Mouse (Mus musculus): Measurements from ENCODE around the gene Ttc30a1. TPM values are rescaled to one million over a fixed set of nuclear protein-coding genes. Genes with fewer than 3 reads are reported as not detected.

Gene Ttc30a1
- polyA plus RNA-seq, 1 experiment from 2014 or later: 4.8 TPM

- no peak for ATAC-seq (replicated peaks; ENCODE audit: insufficient number of reproducible peaks, insufficient read depth, low FRiP score, low read depth)
- 21% methylated on average over 12 of the region's 12 CpGs for WGBS
- H3K27ac ChIP-seq: no peak overlapping the region
Measured at GRCm38 (mm10) chr2:75997726-75998125, 16.0 kb upstream of the Ttc30a1 start.

GRCm38 (mm10) chr2:75994841-75995240 lies 13.1 kb upstream of the Ttc30a1 start:
- no peaks in the 10 kb centered on the region for H3K9me3 ChIP-seq (replicated peaks)
- no peak overlapping the region for H3K27ac ChIP-seq
- no peak for ATAC-seq (replicated peaks; ENCODE audit: insufficient number of reproducible peaks, insufficient read depth, low FRiP score, low read depth)
- no peaks in the 10 kb centered on the region for H3K36me3 ChIP-seq
- H3K4me2 ChIP-seq: no peak overlapping the region
- WGBS: 86% methylated on average over 11 of the region's 11 CpGs
- H3K4me3 ChIP-seq: no peak overlapping the region
- no peak overlapping the region for H3K9ac ChIP-seq
- H3K27me3 ChIP-seq: no peaks in the 10 kb centered on the region
- peaks cover 33% of the 10 kb centered on the region for H3K4me1 ChIP-seq (replicated peaks)

More at GRCm38 (mm10) chr2:75997726-75998125, 16.0 kb upstream of the Ttc30a1 start:
- Histone ChIP-seq H3K36me3 (no peaks in the 10 kb centered on the region), H3K9ac (no peak overlapping the region), H3K27me3 (no peaks in the 10 kb centered on the region), H3K4me3 (no peak overlapping the region), H3K4me2 (no peak overlapping the region), H3K4me1 (replicated peaks) (peaks cover 17% of the 10 kb centered on the region), H3K9me3 (replicated peaks) (no peaks in the 10 kb centered on the region)

- no peak overlapping the region; the same call in 1 of the 2 replicates for H3K4me2 ChIP-seq
- H3K27ac ChIP-seq: no peak overlapping the region
- H3K4me3 ChIP-seq: no peak overlapping the region
- WGBS: 29% methylated on average over 6 of the region's 6 CpGs
- H3K4me1 ChIP-seq (replicated peaks): peaks cover 17% of the 10 kb centered on the region
- H3K9me3 ChIP-seq (replicated peaks): no peaks in the 10 kb centered on the region
- ATAC-seq (replicated peaks; ENCODE audit: insufficient number of reproducible peaks, insufficient read depth, low FRiP score, low read depth): peak; percentile 55; the same call in 1 of the 2 replicates
- H3K27me3 ChIP-seq: no peaks in the 10 kb centered on the region
- no peaks in the 10 kb centered on the region for H3K36me3 ChIP-seq
- H3K9ac ChIP-seq: no peak overlapping the region
Measured at GRCm38 (mm10) chr2:75991581-75992205, 9.9 kb upstream of the Ttc30a1 start.

GRCm38 (mm10) chr2:75990885-75991539 lies 9.2 kb upstream of the Ttc30a1 start:
- ATAC-seq (replicated peaks; ENCODE audit: insufficient number of reproducible peaks, insufficient read depth, low FRiP score, low read depth): no peak
- 40% methylated on average over 13 of the region's 13 CpGs for WGBS

GRCm38 (mm10) chr2:75989694-75990093 lies 7.9 kb upstream of the Ttc30a1 start:
- Histone ChIP-seq H3K27ac (no peak overlapping the region), H3K4me3 (no peak overlapping the region), H3K36me3 (no peaks in the 10 kb centered on the region), H3K9ac (no peak overlapping the region), H3K4me2 (no peak overlapping the region), H3K9me3 (replicated peaks) (no peaks in the 10 kb centered on the region), H3K4me1 (replicated peaks) (peaks cover 17% of the 10 kb centered on the region), H3K27me3 (no peaks in the 10 kb centered on the region)
- no peak for ATAC-seq (replicated peaks; ENCODE audit: insufficient number of reproducible peaks, insufficient read depth, low FRiP score, low read depth)
- 72% methylated on average over 4 of the region's 4 CpGs for WGBS

More at GRCm38 (mm10) chr2:75990885-75991539, 9.2 kb upstream of the Ttc30a1 start:
- H3K4me3 ChIP-seq: no peak overlapping the region
- no peaks in the 10 kb centered on the region for H3K27me3 ChIP-seq
- H3K9ac ChIP-seq: no peak overlapping the region
- H3K4me1 ChIP-seq (replicated peaks): peaks cover 17% of the 10 kb centered on the region
- H3K9me3 ChIP-seq (replicated peaks): no peaks in the 10 kb centered on the region
- peak overlapping the region; percentile 40 for H3K4me2 ChIP-seq
- no peaks in the 10 kb centered on the region for H3K36me3 ChIP-seq
- H3K27ac ChIP-seq: no peak overlapping the region

- H3K4me2 ChIP-seq: no peak overlapping the region
- H3K4me3 ChIP-seq: no peak overlapping the region
- no peaks in the 10 kb centered on the region for H3K9me3 ChIP-seq (replicated peaks)
- no peaks in the 10 kb centered on the region for H3K36me3 ChIP-seq
- no peak for ATAC-seq (replicated peaks; ENCODE audit: insufficient number of reproducible peaks, insufficient read depth, low FRiP score, low read depth)
- H3K4me1 ChIP-seq (replicated peaks): peaks cover 17% of the 10 kb centered on the region
- H3K9ac ChIP-seq: no peak overlapping the region
- no peaks in the 10 kb centered on the region for H3K27me3 ChIP-seq
- H3K27ac ChIP-seq: no peak overlapping the region
- 48% methylated on average over 7 of the region's 7 CpGs for WGBS
Measured at GRCm38 (mm10) chr2:75988779-75989363, 7.1 kb upstream of the Ttc30a1 start.

GRCm38 (mm10) chr2:75988378-75988777 lies 6.6 kb upstream of the Ttc30a1 start:
- Histone ChIP-seq H3K27ac (no peak overlapping the region), H3K36me3 (no peaks in the 10 kb centered on the region), H3K4me1 (replicated peaks) (peaks cover 17% of the 10 kb centered on the region), H3K4me3 (no peak overlapping the region), H3K27me3 (no peaks in the 10 kb centered on the region), H3K4me2 (no peak overlapping the region), H3K9me3 (replicated peaks) (no peaks in the 10 kb centered on the region), H3K9ac (no peak overlapping the region)
- WGBS: 50% methylated on average over 4 of the region's 4 CpGs
- no peak for ATAC-seq (replicated peaks; ENCODE audit: insufficient number of reproducible peaks, insufficient read depth, low FRiP score, low read depth)

- Histone ChIP-seq H3K27me3 (no peaks in the 10 kb centered on the region), H3K4me1 (replicated peaks) (peaks cover 17% of the 10 kb centered on the region), H3K9me3 (replicated peaks) (no peaks in the 10 kb centered on the region), H3K27ac (no peak overlapping the region), H3K9ac (no peak overlapping the region), H3K36me3 (no peaks in the 10 kb centered on the region), H3K4me2 (no peak overlapping the region), H3K4me3 (no peak overlapping the region)
- ATAC-seq (replicated peaks; ENCODE audit: insufficient number of reproducible peaks, insufficient read depth, low FRiP score, low read depth): no peak
- WGBS: 55% methylated on average over 9 of the region's 9 CpGs
Measured at GRCm38 (mm10) chr2:75987739-75988138, 6.0 kb upstream of the Ttc30a1 start.

GRCm38 (mm10) chr2:75985124-75985523 lies 3.4 kb upstream of the Ttc30a1 start:
- Histone ChIP-seq H3K4me1 (replicated peaks) (no peaks in the 10 kb centered on the region), H3K27ac (no peak overlapping the region), H3K4me3 (no peak overlapping the region), H3K36me3 (no peaks in the 10 kb centered on the region), H3K4me2 (no peak overlapping the region), H3K27me3 (no peaks in the 10 kb centered on the region), H3K9ac (no peak overlapping the region), H3K9me3 (replicated peaks) (no peaks in the 10 kb centered on the region)
- 2% methylated on average over 2 of the region's 2 CpGs for WGBS
- ATAC-seq (replicated peaks; ENCODE audit: insufficient number of reproducible peaks, insufficient read depth, low FRiP score, low read depth): no peak

GRCm38 (mm10) chr2:75983847-75984246 lies 2.1 kb upstream of the Ttc30a1 start:
- Histone ChIP-seq H3K27me3 (no peaks in the 10 kb centered on the region), H3K4me2 (no peak overlapping the region), H3K9me3 (replicated peaks) (no peaks in the 10 kb centered on the region), H3K4me1 (replicated peaks) (no peaks in the 10 kb centered on the region), H3K36me3 (no peaks in the 10 kb centered on the region), H3K27ac (no peak overlapping the region), H3K9ac (no peak overlapping the region), H3K4me3 (no peak overlapping the region)
- WGBS: 79% methylated on average over 3 of the region's 3 CpGs
- ATAC-seq (replicated peaks; ENCODE audit: insufficient number of reproducible peaks, insufficient read depth, low FRiP score, low read depth): no peak

- ATAC-seq (replicated peaks; ENCODE audit: insufficient number of reproducible peaks, insufficient read depth, low FRiP score, low read depth): no peak
- no peaks in the 10 kb centered on the region for H3K9me3 ChIP-seq (replicated peaks)
- H3K9ac ChIP-seq: no peak overlapping the region
- no peaks in the 10 kb centered on the region for H3K36me3 ChIP-seq
- no peaks in the 10 kb centered on the region for H3K27me3 ChIP-seq
- H3K4me1 ChIP-seq (replicated peaks): no peaks in the 10 kb centered on the region
- no peak overlapping the region for H3K4me2 ChIP-seq
- no peak overlapping the region for H3K4me3 ChIP-seq
- WGBS: 93% methylated on average over 3 of the region's 3 CpGs
- no peak overlapping the region for H3K27ac ChIP-seq
Measured at GRCm38 (mm10) chr2:75983091-75983490, 1.3 kb upstream of the Ttc30a1 start.

All from heart, embryonic 15.5 days (tissue).